Mouse (Mus musculus) midbrain, embryonic 15.5 days (tissue): ENCODE results near the gene Uggt2. TPM values are rescaled to one million over a fixed set of nuclear protein-coding genes. Genes with fewer than 3 reads are reported as not detected.

ENCODE experiments used
- ATAC-seq: fragments of 200-750 bp; cut with Nextera tagmentation; replicated peaks from 2 replicates; pipeline ENCODE4 v1.8.0; 2017; ENCODE audit warnings: moderate TSS enrichment
- H3K27ac ChIP-seq: fragments of 300-500 bp; sonication (generic); 2 replicates; pipeline ENCODE4 v1.5.1; 2015; ENCODE audit warnings: mild to moderate bottlenecking, inconsistent platforms
- H3K27me3 ChIP-seq: fragments of 300-500 bp; sonication (generic); replicated peaks from 2 replicates; pipeline ENCODE4 v1.6.1; 2015; ENCODE audit warnings: inconsistent platforms
- H3K36me3 ChIP-seq: fragments of 300-500 bp; sonication (generic); replicated peaks from 2 replicates; pipeline ENCODE4 v1.6.1; 2015; ENCODE audit warnings: inconsistent platforms
- H3K4me1 ChIP-seq: fragments of 300-500 bp; sonication (generic); 2 replicates; pipeline ENCODE4 v1.6.1; 2015; ENCODE audit warnings: inconsistent platforms
- H3K4me2 ChIP-seq: fragments of 300-500 bp; sonication (generic); 2 replicates; pipeline ENCODE4 v1.6.1; 2015; ENCODE audit warnings: inconsistent platforms, mild to moderate bottlenecking, moderate library complexity
- H3K4me3 ChIP-seq: fragments of 300-500 bp; sonication (generic); 2 replicates; pipeline ENCODE4 v1.5.1; 2015; ENCODE audit warnings: mild to moderate bottlenecking, inconsistent platforms
- H3K9ac ChIP-seq: fragments of 300-500 bp; sonication (generic); 2 replicates; pipeline ENCODE4 v1.6.1; 2015; ENCODE audit warnings: mild to moderate bottlenecking, inconsistent platforms
- H3K9me3 ChIP-seq: fragments of 300-500 bp; sonication (generic); 2 replicates; pipeline ENCODE4 v1.6.1; 2016; ENCODE audit warnings: inconsistent platforms
- WGBS: fragments of 180-500 bp; shearing (Covaris S2); methylation state at CpG from one replicate; pipeline ENCODE4 v1.1.7; 2015; ENCODE audit warnings: mixed read lengths; 5-methylcytosine and 5-hydroxymethylcytosine counted together
- polyA plus RNA-seq: library from polyadenylated mRNA; unstranded; fragments of >200 nt; fragmentation: Nextera tagmentation; extraction: Ambion mirVana; gene quantifications from 2 replicates; pipeline ENCODE4 v1.2.1, GENCODE M21; 2015

Uggt2 gene
- polyA plus RNA-seq, 1 experiment from 2014 or later: 22.8 TPM

- no peak for ATAC-seq
- Histone ChIP-seq H3K9me3 (no peaks in the 10 kb centered on the region), H3K4me3 (no peak overlapping the region), H3K36me3 (no peaks in the 10 kb centered on the region), H3K27ac (no peak overlapping the region), H3K27me3 (no peaks in the 10 kb centered on the region), H3K4me1 (no peaks in the 10 kb centered on the region), H3K9ac (no peak overlapping the region), H3K4me2 (no peak overlapping the region)
- WGBS: 88% methylated on average over 8 of the region's 8 CpGs
Measured at GRCm38 (mm10) chr14:119107591-119107990, 8.4 kb upstream of the Uggt2 start.

- no peaks in the 10 kb centered on the region for H3K27me3 ChIP-seq
- WGBS: under 1% methylated on average over 13 of the region's 13 CpGs
- peak overlapping the region; percentile 92 for H3K9ac ChIP-seq
- H3K36me3 ChIP-seq: no peaks in the 10 kb centered on the region
- H3K4me1 ChIP-seq: peaks cover 22% of the 10 kb centered on the region
- H3K27ac ChIP-seq: peak overlapping the region; percentile 91
- H3K4me2 ChIP-seq: peak overlapping the region; percentile 80
- H3K9me3 ChIP-seq: no peaks in the 10 kb centered on the region
- ATAC-seq: peak; percentile 90
- peak overlapping the region; percentile 75 for H3K4me3 ChIP-seq
Measured at GRCm38 (mm10) chr14:119099570-119099891, 301 bp upstream of the Uggt2 start.

- Histone ChIP-seq H3K9me3 (no peaks in the 10 kb centered on the region), H3K9ac (no peak overlapping the region), H3K4me2 (no peak overlapping the region), H3K27ac (no peak overlapping the region), H3K4me3 (no peak overlapping the region), H3K27me3 (no peaks in the 10 kb centered on the region), H3K36me3 (peaks cover 2% of the 10 kb centered on the region; the same call in 1 of the 2 replicates), H3K4me1 (no peaks in the 10 kb centered on the region)
- 88% methylated on average over 1 of the region's 1 CpGs for WGBS
- ATAC-seq: no peak
Measured at GRCm38 (mm10) chr14:119061811-119062210, 37.4 kb downstream of the Uggt2 start.

- no peaks in the 10 kb centered on the region for H3K4me1 ChIP-seq
- H3K9ac ChIP-seq: no peak overlapping the region
- no peak overlapping the region for H3K27ac ChIP-seq
- H3K27me3 ChIP-seq: no peaks in the 10 kb centered on the region
- H3K4me2 ChIP-seq: no peak overlapping the region
- ATAC-seq: no peak
- 92% methylated on average over 2 of the region's 2 CpGs for WGBS
- H3K9me3 ChIP-seq: no peaks in the 10 kb centered on the region
- peaks cover 2% of the 10 kb centered on the region; the same call in 1 of the 2 replicates for H3K36me3 ChIP-seq
- H3K4me3 ChIP-seq: no peak overlapping the region
Measured at GRCm38 (mm10) chr14:119060682-119061081, 38.5 kb downstream of the Uggt2 start.

GRCm38 (mm10) chr14:119057014-119057413 is 42.2 kb downstream of the Uggt2 start:
- Histone ChIP-seq H3K27ac (no peak overlapping the region), H3K9me3 (no peaks in the 10 kb centered on the region), H3K4me1 (no peaks in the 10 kb centered on the region), H3K27me3 (no peaks in the 10 kb centered on the region), H3K36me3 (peaks cover 11% of the 10 kb centered on the region; the same call in 1 of the 2 replicates), H3K9ac (no peak overlapping the region), H3K4me3 (no peak overlapping the region), H3K4me2 (no peak overlapping the region)
- no peak for ATAC-seq
- 92% methylated on average over 4 of the region's 4 CpGs for WGBS

GRCm38 (mm10) chr14:119052969-119053368 is 46.3 kb downstream of the Uggt2 start:
- 65% methylated on average over 1 of the region's 1 CpGs for WGBS
- H3K4me1 ChIP-seq: no peaks in the 10 kb centered on the region
- H3K9ac ChIP-seq: no peak overlapping the region
- H3K4me2 ChIP-seq: no peak overlapping the region
- no peaks in the 10 kb centered on the region for H3K27me3 ChIP-seq
- H3K27ac ChIP-seq: no peak overlapping the region
- H3K36me3 ChIP-seq: peaks cover 11% of the 10 kb centered on the region; the same call in 1 of the 2 replicates
- no peak overlapping the region for H3K4me3 ChIP-seq
- ATAC-seq: no peak
- no peaks in the 10 kb centered on the region for H3K9me3 ChIP-seq

- no peak overlapping the region for H3K27ac ChIP-seq
- no peak overlapping the region for H3K9ac ChIP-seq
- no peak overlapping the region for H3K4me3 ChIP-seq
- peaks cover 8% of the 10 kb centered on the region; the same call in 1 of the 2 replicates for H3K36me3 ChIP-seq
- H3K4me2 ChIP-seq: no peak overlapping the region
- H3K27me3 ChIP-seq: no peaks in the 10 kb centered on the region
- no peak for ATAC-seq
- H3K4me1 ChIP-seq: no peaks in the 10 kb centered on the region
- WGBS: 90% methylated on average over 3 of the region's 3 CpGs
- H3K9me3 ChIP-seq: no peaks in the 10 kb centered on the region
Measured at GRCm38 (mm10) chr14:119052361-119052760, 46.9 kb downstream of the Uggt2 start.

GRCm38 (mm10) chr14:119043765-119044164 is 55.5 kb downstream of the Uggt2 start:
- H3K27ac ChIP-seq: no peak overlapping the region
- H3K4me2 ChIP-seq: no peak overlapping the region
- no peak overlapping the region for H3K4me3 ChIP-seq
- no peaks in the 10 kb centered on the region for H3K4me1 ChIP-seq
- no peaks in the 10 kb centered on the region for H3K27me3 ChIP-seq
- no peaks in the 10 kb centered on the region for H3K9me3 ChIP-seq
- 87% methylated on average over 7 of the region's 7 CpGs for WGBS
- ATAC-seq: no peak
- no peak overlapping the region for H3K9ac ChIP-seq
- no peaks in the 10 kb centered on the region; the same call in 1 of the 2 replicates for H3K36me3 ChIP-seq

- ATAC-seq: peak; percentile 54; the same call in 1 of the 2 replicates
- no peak overlapping the region for H3K4me2 ChIP-seq
- H3K9ac ChIP-seq: no peak overlapping the region
- H3K9me3 ChIP-seq: no peaks in the 10 kb centered on the region
- no peaks in the 10 kb centered on the region for H3K27me3 ChIP-seq
- no peak overlapping the region for H3K4me3 ChIP-seq
- no peaks in the 10 kb centered on the region for H3K4me1 ChIP-seq
- WGBS: 67% methylated on average over 1 of the region's 1 CpGs
- no peaks in the 10 kb centered on the region; the same call in 1 of the 2 replicates for H3K36me3 ChIP-seq
- H3K27ac ChIP-seq: no peak overlapping the region
Measured at GRCm38 (mm10) chr14:119040253-119040652, 59.0 kb downstream of the Uggt2 start.

GRCm38 (mm10) chr14:119037755-119038154 is 61.5 kb downstream of the Uggt2 start:
- no peaks in the 10 kb centered on the region for H3K27me3 ChIP-seq
- 18% methylated on average over 3 of the region's 3 CpGs for WGBS
- H3K4me3 ChIP-seq: no peak overlapping the region
- no peaks in the 10 kb centered on the region for H3K9me3 ChIP-seq
- no peak overlapping the region for H3K27ac ChIP-seq
- ATAC-seq: no peak
- no peaks in the 10 kb centered on the region for H3K4me1 ChIP-seq
- H3K9ac ChIP-seq: no peak overlapping the region
- H3K36me3 ChIP-seq: peaks cover 7% of the 10 kb centered on the region; the same call in 1 of the 2 replicates
- no peak overlapping the region for H3K4me2 ChIP-seq

- WGBS: 70% methylated on average over 12 of the region's 12 CpGs
- H3K36me3 ChIP-seq: peaks cover 7% of the 10 kb centered on the region; the same call in 1 of the 2 replicates
Measured at GRCm38 (mm10) chr14:119037076-119037683, 62.0 kb downstream of the Uggt2 start.

GRCm38 (mm10) chr14:119027675-119028253 is 71.5 kb downstream of the Uggt2 start:
- Histone ChIP-seq H3K9ac (no peak overlapping the region), H3K4me3 (no peak overlapping the region), H3K4me2 (no peak overlapping the region), H3K27me3 (no peaks in the 10 kb centered on the region), H3K4me1 (no peaks in the 10 kb centered on the region), H3K9me3 (no peaks in the 10 kb centered on the region), H3K36me3 (peaks cover 10% of the 10 kb centered on the region; the same call in 1 of the 2 replicates), H3K27ac (no peak overlapping the region)
- WGBS: 75% methylated on average over 2 of the region's 2 CpGs
- no peak for ATAC-seq

More at GRCm38 (mm10) chr14:119037076-119037683, 62.0 kb downstream of the Uggt2 start:
- Histone ChIP-seq H3K4me3 (no peak overlapping the region), H3K9me3 (no peaks in the 10 kb centered on the region), H3K9ac (no peak overlapping the region), H3K4me1 (no peaks in the 10 kb centered on the region), H3K4me2 (no peak overlapping the region), H3K27me3 (no peaks in the 10 kb centered on the region), H3K27ac (no peak overlapping the region)
- ATAC-seq: no peak

- no peak overlapping the region for H3K4me3 ChIP-seq
- ATAC-seq: no peak
- H3K36me3 ChIP-seq: peaks cover 10% of the 10 kb centered on the region; the same call in 1 of the 2 replicates
- H3K9ac ChIP-seq: no peak overlapping the region
- H3K27ac ChIP-seq: no peak overlapping the region
- H3K27me3 ChIP-seq: no peaks in the 10 kb centered on the region
- no peaks in the 10 kb centered on the region for H3K4me1 ChIP-seq
- no peaks in the 10 kb centered on the region for H3K9me3 ChIP-seq
- 46% methylated on average over 4 of the region's 4 CpGs for WGBS
- H3K4me2 ChIP-seq: no peak overlapping the region
Measured at GRCm38 (mm10) chr14:119027130-119027529, 72.1 kb downstream of the Uggt2 start.
